Mouse (Mus musculus) intestine, embryonic 16.5 days (tissue): ENCODE measurements around the gene Qprt. TPM values are rescaled to one million over a fixed set of nuclear protein-coding genes. Genes with fewer than 3 reads are reported as not detected.

ENCODE experiments used
- ATAC-seq: fragments of 200-750 bp; cut with Nextera tagmentation; 2 replicates; pipeline ENCODE4 v1.8.0; 2017; ENCODE audit warnings: moderate TSS enrichment, moderate library complexity
- H3K27ac ChIP-seq: fragments of 300-500 bp; sonication (generic); 2 replicates; pipeline ENCODE4 v1.5.1; 2014; ENCODE audit warnings: mild to moderate bottlenecking, low read length
- H3K27me3 ChIP-seq: fragments of 300-500 bp; sonication (generic); replicated peaks from 2 replicates; pipeline ENCODE4 v1.6.1; 2014; ENCODE audit warnings: low read length, control low read depth, mixed read lengths; ENCODE audit not compliant: control insufficient read depth, insufficient read depth
- H3K36me3 ChIP-seq: fragments of 300-500 bp; sonication (generic); 2 replicates; pipeline ENCODE4 v1.6.1; 2014; ENCODE audit warnings: low read length, control low read depth; ENCODE audit not compliant: control insufficient read depth, insufficient read depth
- H3K4me1 ChIP-seq: fragments of 300-500 bp; sonication (generic); 2 replicates; pipeline ENCODE4 v1.6.1; 2014; ENCODE audit warnings: low read length, control low read depth, mixed read lengths; ENCODE audit not compliant: control insufficient read depth, insufficient read depth
- H3K4me2 ChIP-seq: fragments of 300-500 bp; sonication (generic); 2 replicates; pipeline ENCODE4 v1.6.1; 2014; ENCODE audit warnings: low read depth, low read length, control low read depth
- H3K4me3 ChIP-seq: fragments of 300-500 bp; sonication (generic); 2 replicates; pipeline ENCODE4 v1.5.1; 2014; ENCODE audit warnings: mild to moderate bottlenecking, low read length
- H3K9ac ChIP-seq: fragments of 300-500 bp; sonication (generic); 2 replicates; pipeline ENCODE4 v1.6.1; 2014; ENCODE audit warnings: low read depth, low read length
- H3K9me3 ChIP-seq: fragments of 300-500 bp; sonication (generic); 2 replicates; pipeline ENCODE4 v1.6.1; 2016; ENCODE audit warnings: low read length, control low read depth; ENCODE audit not compliant: control insufficient read depth
- WGBS: fragments of 180-500 bp; shearing (Covaris S2); extraction: QIAGEN DNeasy Blood & Tissue Kit; methylation state at CpG from one replicate; pipeline ENCODE4 v1.1.7; 2014; 5-methylcytosine and 5-hydroxymethylcytosine counted together
- polyA plus RNA-seq: library from polyadenylated mRNA; unstranded; fragments of >200 nt; fragmentation: Nextera tagmentation; extraction: Ambion mirVana; gene quantifications from 2 replicates; pipeline ENCODE4 v1.2.1, GENCODE M21; 2015

Gene Qprt
- polyA plus RNA-seq, 1 experiment from 2014 or later: 6.8 TPM

GRCm38 (mm10) chr7:127082271-127082670 is 39.8 kb downstream of the Qprt start:
- 84% methylated on average over 8 of the region's 8 CpGs for WGBS
- no peaks in the 10 kb centered on the region for H3K4me1 ChIP-seq
- no peak for ATAC-seq

GRCm38 (mm10) chr7:127080045-127080444 is 42.0 kb downstream of the Qprt start:
- Histone ChIP-seq H3K4me1 (no peaks in the 10 kb centered on the region), H3K9me3 (no peaks in the 10 kb centered on the region), H3K4me3 (no peak overlapping the region), H3K4me2 (no peak overlapping the region), H3K36me3 (no peaks in the 10 kb centered on the region), H3K27ac (no peak overlapping the region), H3K9ac (no peak overlapping the region), H3K27me3 (no peaks in the 10 kb centered on the region)
- WGBS: 54% methylated on average over 3 of the region's 3 CpGs
- no peak for ATAC-seq

More at GRCm38 (mm10) chr7:127082271-127082670, 39.8 kb downstream of the Qprt start:
- no peak overlapping the region for H3K4me2 ChIP-seq
- no peaks in the 10 kb centered on the region for H3K36me3 ChIP-seq
- H3K9ac ChIP-seq: no peak overlapping the region
- no peaks in the 10 kb centered on the region for H3K27me3 ChIP-seq
- no peaks in the 10 kb centered on the region for H3K9me3 ChIP-seq
- no peak overlapping the region for H3K4me3 ChIP-seq
- no peak overlapping the region for H3K27ac ChIP-seq

- Histone ChIP-seq H3K36me3 (no peaks in the 10 kb centered on the region), H3K4me1 (no peaks in the 10 kb centered on the region), H3K9ac (no peak overlapping the region), H3K4me2 (no peak overlapping the region), H3K27ac (no peak overlapping the region), H3K27me3 (no peaks in the 10 kb centered on the region), H3K4me3 (no peak overlapping the region), H3K9me3 (no peaks in the 10 kb centered on the region)
- no peak for ATAC-seq
- 81% methylated on average over 3 of the region's 3 CpGs for WGBS
These were observed 44.3 kb downstream of the Qprt start for GRCm38 (mm10) chr7:127077692-127078091.

GRCm38 (mm10) chr7:127076188-127076587 is 45.8 kb downstream of the Qprt start:
- H3K27ac ChIP-seq: no peak overlapping the region
- 90% methylated on average over 5 of the region's 5 CpGs for WGBS
- H3K4me2 ChIP-seq: no peak overlapping the region
- H3K4me1 ChIP-seq: no peaks in the 10 kb centered on the region
- H3K36me3 ChIP-seq: no peaks in the 10 kb centered on the region
- H3K4me3 ChIP-seq: no peak overlapping the region
- H3K9me3 ChIP-seq: no peaks in the 10 kb centered on the region
- no peak overlapping the region for H3K9ac ChIP-seq
- no peaks in the 10 kb centered on the region for H3K27me3 ChIP-seq
- ATAC-seq: no peak

GRCm38 (mm10) chr7:127073221-127073620 is 48.8 kb downstream of the Qprt start:
- Histone ChIP-seq H3K4me2 (no peak overlapping the region), H3K9ac (no peak overlapping the region), H3K27me3 (no peaks in the 10 kb centered on the region), H3K9me3 (no peaks in the 10 kb centered on the region), H3K36me3 (no peaks in the 10 kb centered on the region), H3K4me3 (no peak overlapping the region), H3K4me1 (no peaks in the 10 kb centered on the region), H3K27ac (no peak overlapping the region)
- ATAC-seq: no peak
- WGBS: 86% methylated on average over 4 of the region's 4 CpGs

GRCm38 (mm10) chr7:127070871-127071413 is 51.1 kb downstream of the Qprt start:
- peak; percentile 95 for ATAC-seq
- Histone ChIP-seq H3K4me2 (no peak overlapping the region), H3K9me3 (no peaks in the 10 kb centered on the region), H3K4me1 (no peaks in the 10 kb centered on the region), H3K9ac (no peak overlapping the region), H3K4me3 (no peak overlapping the region), H3K36me3 (no peaks in the 10 kb centered on the region), H3K27me3 (no peaks in the 10 kb centered on the region), H3K27ac (no peak overlapping the region)
- WGBS: 52% methylated on average over 4 of the region's 4 CpGs

- Histone ChIP-seq H3K36me3 (no peaks in the 10 kb centered on the region), H3K4me1 (no peaks in the 10 kb centered on the region), H3K4me3 (no peak overlapping the region), H3K4me2 (no peak overlapping the region), H3K9me3 (no peaks in the 10 kb centered on the region), H3K9ac (no peak overlapping the region), H3K27ac (no peak overlapping the region), H3K27me3 (no peaks in the 10 kb centered on the region)
- WGBS: 69% methylated on average over 4 of the region's 4 CpGs
- ATAC-seq: no peak
These were observed 55.7 kb downstream of the Qprt start for GRCm38 (mm10) chr7:127066317-127066716.

- no peak overlapping the region for H3K9ac ChIP-seq
- no peaks in the 10 kb centered on the region for H3K36me3 ChIP-seq
- H3K4me3 ChIP-seq: no peak overlapping the region
- no peak overlapping the region for H3K4me2 ChIP-seq
- no peaks in the 10 kb centered on the region for H3K4me1 ChIP-seq
- H3K9me3 ChIP-seq: no peaks in the 10 kb centered on the region
- H3K27ac ChIP-seq: no peak overlapping the region
- no peaks in the 10 kb centered on the region for H3K27me3 ChIP-seq
- WGBS: 84% methylated on average over 6 of the region's 6 CpGs
- ATAC-seq: no peak
These were observed 56.5 kb downstream of the Qprt start for GRCm38 (mm10) chr7:127065538-127065937.
